Mouse (Mus musculus) hindbrain, embryonic 16.5 days (tissue): ENCODE data around the gene Ccdc77. TPM values are rescaled to one million over a fixed set of nuclear protein-coding genes. Genes with fewer than 3 reads are reported as not detected.

ENCODE experiments used
- ATAC-seq: fragments of 200-750 bp; cut with Nextera tagmentation; 2 replicates; pipeline ENCODE4 v1.8.0; 2017; ENCODE audit warnings: moderate TSS enrichment, moderate library complexity
- H3K27ac ChIP-seq: fragments of 300-500 bp; sonication (generic); 2 replicates; pipeline ENCODE4 v1.5.1; 2014; ENCODE audit warnings: low read depth, mild to moderate bottlenecking, control low read depth, low read length, moderate library complexity
- H3K27me3 ChIP-seq: fragments of 300-500 bp; sonication (generic); replicated peaks from 2 replicates; pipeline ENCODE4 v1.6.1; 2014; ENCODE audit warnings: low read length; ENCODE audit not compliant: control insufficient read depth, insufficient read depth
- H3K36me3 ChIP-seq: fragments of 300-500 bp; sonication (generic); 2 replicates; pipeline ENCODE4 v1.6.1; 2014; ENCODE audit warnings: mild to moderate bottlenecking, low read length, moderate library complexity, mixed read lengths; ENCODE audit not compliant: control insufficient read depth, insufficient read depth
- H3K4me1 ChIP-seq: fragments of 300-500 bp; sonication (generic); 2 replicates; pipeline ENCODE4 v1.6.1; 2014; ENCODE audit warnings: low read depth, low read length; ENCODE audit not compliant: control insufficient read depth, insufficient read depth
- H3K4me2 ChIP-seq: fragments of 300-500 bp; sonication (generic); 2 replicates; pipeline ENCODE4 v1.6.1; 2014; ENCODE audit warnings: mild to moderate bottlenecking, low read length, control low read depth, moderate library complexity
- H3K4me3 ChIP-seq: fragments of 300-500 bp; sonication (generic); 2 replicates; pipeline ENCODE4 v1.5.1; 2014; ENCODE audit warnings: mild to moderate bottlenecking, low read length, control low read depth, moderate library complexity
- H3K9ac ChIP-seq: fragments of 300-500 bp; sonication (generic); 2 replicates; pipeline ENCODE4 v1.6.1; 2014; ENCODE audit warnings: low read depth, mild to moderate bottlenecking, control low read depth, low read length, moderate library complexity
- H3K9me3 ChIP-seq: fragments of 300-500 bp; sonication (generic); 2 replicates; pipeline ENCODE4 v1.6.1; 2014; ENCODE audit warnings: mild to moderate bottlenecking, low read length, moderate library complexity; ENCODE audit not compliant: control insufficient read depth
- WGBS: fragments of 180-500 bp; shearing (Covaris S2); extraction: QIAGEN DNeasy Blood & Tissue Kit; methylation state at CpG from one replicate; pipeline ENCODE4 v1.1.7; 2014; 5-methylcytosine and 5-hydroxymethylcytosine counted together
- polyA plus RNA-seq: library from polyadenylated mRNA; unstranded; fragments of >200 nt; fragmentation: Nextera tagmentation; extraction: Ambion mirVana; gene quantifications from 2 replicates; pipeline ENCODE4 v1.2.1, GENCODE M21; 2015

Ccdc77 gene
- polyA plus RNA-seq, 1 experiment from 2014 or later, result 11.7 TPM

DNA sequence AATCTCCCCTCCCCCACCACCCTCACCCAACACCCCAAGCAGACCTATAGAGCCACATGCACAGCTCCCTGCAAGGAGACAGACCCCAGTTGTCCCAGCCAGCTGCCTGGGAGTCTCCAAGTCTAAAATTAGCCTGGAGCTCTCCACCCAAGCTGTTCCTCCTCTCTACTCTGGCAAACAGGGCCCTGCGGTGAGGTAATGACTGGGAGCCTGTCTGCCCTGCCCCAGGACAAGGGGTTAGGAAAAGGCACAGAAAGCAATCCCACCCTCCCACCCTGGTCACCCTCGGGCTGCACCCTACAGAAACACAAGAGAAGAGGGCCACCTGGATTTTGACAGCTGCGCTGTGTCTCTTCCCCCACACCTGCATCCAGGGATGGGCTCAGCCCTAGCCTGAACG is 89.3 kb downstream of the Ccdc77 start:
- Histone ChIP-seq H3K27ac (no peak overlapping the region), H3K27me3 (no peaks in the 10 kb centered on the region), H3K36me3 (no peaks in the 10 kb centered on the region), H3K4me3 (no peak overlapping the region), H3K4me1 (no peaks in the 10 kb centered on the region), H3K9me3 (no peaks in the 10 kb centered on the region), H3K9ac (no peak overlapping the region), H3K4me2 (no peak overlapping the region)
- 74% methylated on average over 4 of the region's 4 CpGs for WGBS
- no peak for ATAC-seq

Other genes with a start within 250 kb of the Ccdc77 start
- 0.14 TPM in 1 of 2 replicates, not detected in the other for gene D330020A13Rik, start 70.0 kb downstream of the Ccdc77 start, polyA plus RNA-seq
- gene B4galnt3, start 69.8 kb downstream of the Ccdc77 start, polyA plus RNA-seq, result 0.20 and 0.24 TPM in 2 replicates
- gene Kdm5a, start 250 bp downstream of the Ccdc77 start, polyA plus RNA-seq, result 26.3 and 29.0 TPM in 2 replicates
- gene Il17ra, start 98.9 kb upstream of the Ccdc77 start, polyA plus RNA-seq, result 4.9 and 6.1 TPM in 2 replicates
- 2.6 and 2.7 TPM in 2 replicates for gene Tmem121b, start 129.4 kb upstream of the Ccdc77 start, polyA plus RNA-seq
- gene Hdhd5, start 166.9 kb upstream of the Ccdc77 start, polyA plus RNA-seq, result 16.1 and 16.6 TPM in 2 replicates